Mouse (Mus musculus): ENCODE measurements around the gene Stk24. TPM values are rescaled to one million over a fixed set of nuclear protein-coding genes. Genes with fewer than 3 reads are reported as not detected.
A peak's percentile ranks its signal among the peaks of the same experiment; 100 is the strongest.

Gene Stk24
- polyA plus RNA-seq, 1 experiment from 2014 or later, result 30.6 TPM

DNA sequence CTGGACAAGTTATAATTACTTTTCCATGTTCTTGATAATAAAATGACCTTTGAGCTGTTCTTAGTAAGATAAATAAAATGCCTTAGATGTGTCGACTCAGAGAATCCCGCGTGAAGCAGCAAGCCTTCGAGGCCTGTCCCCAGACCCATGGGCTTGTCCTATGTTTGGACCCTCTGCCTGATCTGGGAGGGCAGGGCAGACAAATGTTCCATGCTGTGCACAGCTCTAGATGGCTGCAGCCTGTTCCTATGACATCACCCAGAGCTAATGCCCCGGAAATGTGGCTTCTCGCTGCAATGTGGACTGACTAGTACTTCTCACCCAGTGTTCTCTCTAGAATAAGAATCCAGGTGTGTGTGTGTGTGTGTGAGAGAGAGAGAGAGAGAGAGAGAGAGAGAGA, 115.4 kb downstream of the Stk24 start:
- 0 out of 2 replicates have a peak, but pooled peaks cover 4% of the 10 kb centered on the region for H3K4me1 ChIP-seq (ENCODE audit: insufficient read depth, low read depth, low read length)
- no peaks in the 10 kb centered on the region for H3K9me3 ChIP-seq (ENCODE audit: low read length)
- peak overlapping the region; percentile 14; the same call in 1 of the 2 replicates for H3K27ac ChIP-seq (ENCODE audit: low read length)
- TF ChIP-seq EP300 (IDR thresholded peaks at IDR 0.05), result no peak
- no peak for TF ChIP-seq CTCF (IDR thresholded peaks at IDR 0.05)
- DNase-seq (ENCODE audit: low spot score) (peak; percentile 33), ATAC-seq (peak; percentile 62)
- H3K27me3 ChIP-seq (replicated peaks; ENCODE audit: insufficient read depth, low read length), result no peaks in the 10 kb centered on the region
- WGBS, result 60% methylated on average over 6 of the region's 6 CpGs
- no peak overlapping the region for H3K4me3 ChIP-seq (ENCODE audit: low read depth, low read length)
- no peak overlapping the region for H3K4me2 ChIP-seq (replicated peaks; ENCODE audit: low read depth, low read length)
- no peak overlapping the region for H3K9ac ChIP-seq (replicated peaks; ENCODE audit: low read depth)
- peaks cover 2% of the 10 kb centered on the region for H3K36me3 ChIP-seq (ENCODE audit: insufficient read depth, low read length)

DNA sequence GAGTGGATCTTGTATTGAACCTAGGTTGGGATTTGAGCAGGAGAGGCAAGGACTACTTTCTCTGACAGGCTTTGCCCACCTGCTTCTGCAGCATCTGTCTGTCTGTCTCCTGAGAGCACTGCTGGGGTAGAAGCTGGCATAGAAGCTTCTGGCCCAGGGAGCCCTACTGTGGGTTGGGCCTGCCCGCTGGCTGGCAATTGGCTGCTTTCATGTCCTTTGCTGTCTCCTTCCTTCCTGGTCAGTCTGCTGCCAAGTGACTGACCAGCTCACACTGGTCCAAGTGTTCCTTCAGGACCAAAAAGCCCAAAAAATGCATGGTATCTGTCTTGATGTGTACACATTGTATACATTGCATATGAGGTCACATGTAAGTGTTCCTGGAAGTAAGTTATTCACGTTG, 115.9 kb downstream of the Stk24 start:
- TF ChIP-seq CTCF (IDR thresholded peaks at IDR 0.05), result no peak
- TF ChIP-seq EP300 (IDR thresholded peaks at IDR 0.05), result no peak
- no peak overlapping the region for H3K4me3 ChIP-seq (ENCODE audit: low read depth, low read length)
- 48% methylated on average over 2 of the region's 2 CpGs for WGBS
- no peak for DNase-seq (ENCODE audit: low spot score)
- 0 out of 2 replicates have a peak overlapping the region, but pooled peaks have one; percentile 9 for H3K27ac ChIP-seq (ENCODE audit: low read length)
- peak; percentile 36 for ATAC-seq
- H3K4me2 ChIP-seq (replicated peaks; ENCODE audit: low read depth, low read length), result no peak overlapping the region
- no peak overlapping the region for H3K9ac ChIP-seq (replicated peaks; ENCODE audit: low read depth)
- H3K27me3 ChIP-seq (replicated peaks; ENCODE audit: insufficient read depth, low read length), result no peaks in the 10 kb centered on the region
- 0 out of 2 replicates have a peak, but pooled peaks cover 4% of the 10 kb centered on the region for H3K4me1 ChIP-seq (ENCODE audit: insufficient read depth, low read depth, low read length)
- H3K9me3 ChIP-seq (ENCODE audit: low read length), result no peaks in the 10 kb centered on the region
- no peaks in the 10 kb centered on the region; the same call in none of the 2 replicates for H3K36me3 ChIP-seq (ENCODE audit: insufficient read depth, low read length)

DNA sequence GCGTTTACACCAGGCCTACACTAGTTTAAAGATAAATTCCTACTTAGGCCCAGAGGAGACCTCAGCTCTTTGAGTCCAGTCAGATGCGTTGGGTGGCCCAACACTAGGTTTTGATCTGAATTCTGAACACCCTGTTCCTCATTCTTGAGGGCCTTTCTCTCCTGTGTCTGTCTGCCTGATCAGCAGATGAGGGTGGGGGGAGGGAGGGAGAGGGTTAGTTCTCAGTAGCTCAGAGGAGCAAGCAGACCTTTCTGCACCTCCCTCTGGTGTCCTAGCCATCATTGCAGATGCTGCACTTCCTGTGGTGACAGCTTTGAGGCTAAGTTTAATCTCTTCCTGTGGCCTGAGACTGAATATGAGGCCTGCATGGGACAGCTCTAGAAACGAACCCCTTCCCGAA, 117.2 kb downstream of the Stk24 start:
- ATAC-seq, result no peak
- DNase-seq (ENCODE audit: low spot score), result no peak
- Histone ChIP-seq H3K9me3 (ENCODE audit: low read length) (no peaks in the 10 kb centered on the region), H3K27me3 (replicated peaks; ENCODE audit: insufficient read depth, low read length) (no peaks in the 10 kb centered on the region), H3K4me2 (replicated peaks; ENCODE audit: low read depth, low read length) (no peak overlapping the region), H3K27ac (ENCODE audit: low read length) (no peak overlapping the region), H3K36me3 (ENCODE audit: insufficient read depth, low read length) (peaks cover 5% of the 10 kb centered on the region), H3K4me1 (ENCODE audit: insufficient read depth, low read depth, low read length) (0 out of 2 replicates have a peak, but pooled peaks cover 4% of the 10 kb centered on the region), H3K9ac (replicated peaks; ENCODE audit: low read depth) (no peak overlapping the region), H3K4me3 (ENCODE audit: low read depth, low read length) (no peak overlapping the region)
- TF ChIP-seq EP300 (IDR thresholded peaks at IDR 0.05) (no peak), CTCF (IDR thresholded peaks at IDR 0.05) (no peak)
- 60% methylated on average over 4 of the region's 4 CpGs for WGBS

DNA sequence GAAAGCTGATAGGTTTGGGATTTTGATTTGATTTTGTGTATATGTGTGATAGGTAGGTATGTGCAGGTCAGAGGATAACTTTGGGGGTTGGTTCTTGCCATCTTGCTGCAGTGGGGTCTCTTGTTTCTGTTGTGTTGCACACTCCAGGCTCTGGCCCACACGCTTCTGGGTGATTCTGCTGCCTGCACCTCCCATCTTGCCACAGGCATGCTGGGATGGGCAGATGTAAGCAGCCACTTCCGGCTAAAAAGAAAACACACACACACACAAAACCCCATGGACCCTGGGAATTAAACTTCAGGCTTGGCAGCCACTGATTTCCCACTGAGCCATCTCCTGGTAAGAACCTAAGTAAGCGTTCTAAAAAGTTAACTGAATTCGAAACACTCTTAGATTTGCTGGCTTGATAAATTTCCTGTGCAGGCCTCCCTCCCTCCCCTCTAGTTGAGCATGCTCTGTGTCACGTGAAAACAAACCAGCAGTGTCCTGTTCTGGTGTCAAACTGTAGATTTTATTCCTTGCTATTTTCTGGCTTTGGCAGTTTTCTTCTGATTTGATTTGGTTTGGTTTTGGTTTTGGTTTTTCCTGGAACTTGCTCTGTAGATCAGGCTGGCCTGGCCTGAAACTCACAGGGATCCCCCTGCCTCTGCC, 118.5 kb downstream of the Stk24 start:
- Histone ChIP-seq H3K4me3 (ENCODE audit: low read depth, low read length) (no peak overlapping the region), H3K9me3 (ENCODE audit: low read length) (no peaks in the 10 kb centered on the region), H3K36me3 (ENCODE audit: insufficient read depth, low read length) (peaks cover 6% of the 10 kb centered on the region), H3K9ac (replicated peaks; ENCODE audit: low read depth) (no peak overlapping the region), H3K4me1 (ENCODE audit: insufficient read depth, low read depth, low read length) (0 out of 2 replicates have a peak, but pooled peaks cover 4% of the 10 kb centered on the region), H3K4me2 (replicated peaks; ENCODE audit: low read depth, low read length) (no peak overlapping the region), H3K27ac (ENCODE audit: low read length) (no peak overlapping the region), H3K27me3 (replicated peaks; ENCODE audit: insufficient read depth, low read length) (no peaks in the 10 kb centered on the region)
- ATAC-seq (no peak), DNase-seq (ENCODE audit: low spot score) (no peak)
- WGBS, result 64% methylated on average over 5 of the region's 5 CpGs
- TF ChIP-seq EP300 (IDR thresholded peaks at IDR 0.05) (no peak), CTCF (IDR thresholded peaks at IDR 0.05) (no peak)

DNA sequence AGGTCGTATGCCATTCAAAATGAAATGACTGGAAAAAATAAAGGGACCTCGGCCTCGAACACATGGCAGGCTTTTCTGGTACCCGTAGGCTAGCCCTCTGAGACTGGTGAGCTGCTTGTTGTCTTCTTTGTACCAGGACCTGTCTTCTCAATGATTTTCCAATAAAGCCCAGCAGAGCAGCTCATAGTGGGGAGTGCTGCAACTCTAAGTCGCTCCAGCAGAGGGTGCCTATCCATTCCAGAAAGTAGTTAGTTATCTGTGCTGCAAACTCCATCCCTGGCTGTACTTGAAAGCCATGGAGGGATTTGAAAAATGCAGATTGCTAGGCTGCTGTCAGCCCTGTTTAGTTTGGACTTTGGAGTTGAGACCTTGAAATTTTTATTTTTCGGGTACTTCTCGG, 120.0 kb downstream of the Stk24 start:
- H3K27ac ChIP-seq (ENCODE audit: low read length), result no peak overlapping the region
- 54% methylated on average over 7 of the region's 7 CpGs for WGBS
- H3K27me3 ChIP-seq (replicated peaks; ENCODE audit: insufficient read depth, low read length), result no peaks in the 10 kb centered on the region
- no peak overlapping the region for H3K4me3 ChIP-seq (ENCODE audit: low read depth, low read length)
- TF ChIP-seq EP300 (IDR thresholded peaks at IDR 0.05) (no peak), CTCF (IDR thresholded peaks at IDR 0.05) (peak; percentile 77)
- H3K4me2 ChIP-seq (replicated peaks; ENCODE audit: low read depth, low read length), result no peak overlapping the region
- peaks cover 9% of the 10 kb centered on the region for H3K36me3 ChIP-seq (ENCODE audit: insufficient read depth, low read length)
- DNase-seq (ENCODE audit: low spot score) (peak; percentile 58), ATAC-seq (peak; percentile 30; the same call in 1 of the 2 replicates)
- 0 out of 2 replicates have a peak, but pooled peaks cover 4% of the 10 kb centered on the region for H3K4me1 ChIP-seq (ENCODE audit: insufficient read depth, low read depth, low read length)
- no peak overlapping the region for H3K9ac ChIP-seq (replicated peaks; ENCODE audit: low read depth)
- H3K9me3 ChIP-seq (ENCODE audit: low read length), result no peaks in the 10 kb centered on the region

DNA sequence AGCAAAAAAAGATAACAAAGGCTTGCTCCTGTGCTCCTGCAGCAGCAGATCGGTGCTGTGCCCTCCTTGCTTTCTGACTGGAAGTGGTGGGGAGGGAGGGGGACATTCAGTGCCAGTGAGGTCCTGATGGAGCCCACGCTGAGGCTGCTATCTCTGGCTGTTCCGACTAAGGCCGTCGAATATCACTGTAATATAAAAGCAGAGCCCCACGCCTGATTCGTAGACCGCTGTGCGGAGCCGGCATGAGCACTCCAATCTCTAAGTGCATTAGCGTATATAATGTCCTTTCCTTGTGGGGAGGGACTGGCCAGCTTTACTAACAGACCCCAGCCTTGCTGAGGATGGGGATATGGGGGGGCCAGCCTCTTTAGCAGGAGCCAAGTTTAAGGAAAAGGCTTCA, 120.5 kb downstream of the Stk24 start:
- WGBS, result 70% methylated on average over 11 of the region's 11 CpGs
- Histone ChIP-seq H3K4me1 (ENCODE audit: insufficient read depth, low read depth, low read length) (0 out of 2 replicates have a peak, but pooled peaks cover 4% of the 10 kb centered on the region), H3K27me3 (replicated peaks; ENCODE audit: insufficient read depth, low read length) (no peaks in the 10 kb centered on the region), H3K9me3 (ENCODE audit: low read length) (no peaks in the 10 kb centered on the region), H3K4me3 (ENCODE audit: low read depth, low read length) (no peak overlapping the region), H3K36me3 (ENCODE audit: insufficient read depth, low read length) (peaks cover 9% of the 10 kb centered on the region), H3K9ac (replicated peaks; ENCODE audit: low read depth) (no peak overlapping the region), H3K27ac (ENCODE audit: low read length) (no peak overlapping the region), H3K4me2 (replicated peaks; ENCODE audit: low read depth, low read length) (no peak overlapping the region)
- ATAC-seq (no peak), DNase-seq (ENCODE audit: low spot score) (no peak)
- TF ChIP-seq EP300 (IDR thresholded peaks at IDR 0.05), result no peak
- TF ChIP-seq CTCF (IDR thresholded peaks at IDR 0.05), result no peak
